Mouse (Mus musculus) heart, adult 8-10 months (tissue): ENCODE data around the gene Wfikkn1. TPM values are rescaled to one million over a fixed set of nuclear protein-coding genes. Genes with fewer than 3 reads are reported as not detected.

Experiments used
- DNase-seq: peaks from one replicate; pipeline ENCODE4 v3.0.0; 2022; ENCODE audit warnings: low spot score
- total RNA-seq, 4 experiments: library from RNA; stranded (reverse); gene quantifications; 2 replicates each; pipeline ENCODE4 v1.2.4; 2022

The Wfikkn1 gene
- total RNA-seq, 4 experiments from 2014 or later = 0.44 to 0.57 (median 0.51) TPM

- DNase-seq = peak; percentile 86
Observed at GRCm38 (mm10) chr17:25868601-25869191, 12.0 kb downstream of the Wfikkn1 start, which contains the start of gene Mcrip2. Gene Mcrip2 (minus strand): TSS chr17:25868764.

- DNase-seq = peak; percentile 59
Observed at GRCm38 (mm10) chr17:25867836-25868600, 12.6 kb downstream of the Wfikkn1 start.

- DNase-seq = no peak
Observed at GRCm38 (mm10) chr17:25867509-25867835, 13.2 kb downstream of the Wfikkn1 start.

GRCm38 (mm10) chr17:25866172-25866571 lies 14.5 kb downstream of the Wfikkn1 start:
- no peak for DNase-seq

GRCm38 (mm10) chr17:25865288-25865687 lies 15.4 kb downstream of the Wfikkn1 start:
- no peak for DNase-seq

GRCm38 (mm10) chr17:25864311-25864710 lies 16.3 kb downstream of the Wfikkn1 start:
- no peak for DNase-seq

GRCm38 (mm10) chr17:25863681-25864080 lies 17.0 kb downstream of the Wfikkn1 start:
- DNase-seq = no peak

- DNase-seq = no peak
Observed at GRCm38 (mm10) chr17:25861704-25862612, 18.7 kb downstream of the Wfikkn1 start.

- peak; percentile 90 for DNase-seq
Observed at GRCm38 (mm10) chr17:25860832-25861703, 19.6 kb downstream of the Wfikkn1 start, which contains the start of gene Wdr90. Gene Wdr90 (minus strand): TSS chr17:25861501.

GRCm38 (mm10) chr17:25860229-25860628 lies 20.4 kb downstream of the Wfikkn1 start:
- DNase-seq = no peak

- peak; percentile 94 for DNase-seq
Observed at GRCm38 (mm10) chr17:25844396-25844901, 36.2 kb downstream of the Wfikkn1 start, which contains the start of gene Rhot2. Gene Rhot2 (minus strand): TSS chr17:25844851.

- DNase-seq = no peak
Observed at GRCm38 (mm10) chr17:25843636-25844395, 36.8 kb downstream of the Wfikkn1 start.

GRCm38 (mm10) chr17:25843122-25843521 lies 37.5 kb downstream of the Wfikkn1 start:
- no peak for DNase-seq

- no peak for DNase-seq
Observed at GRCm38 (mm10) chr17:25842509-25842908, 38.1 kb downstream of the Wfikkn1 start.

- DNase-seq = no peak
Observed at GRCm38 (mm10) chr17:25841117-25841880, 39.4 kb downstream of the Wfikkn1 start, which contains the start of gene Gm20683. Gene Gm20683 (minus strand): TSS chr17:25841763.

GRCm38 (mm10) chr17:25840519-25840918 lies 40.1 kb downstream of the Wfikkn1 start:
- DNase-seq = no peak

GRCm38 (mm10) chr17:25839455-25840235 lies 41.0 kb downstream of the Wfikkn1 start:
- no peak for DNase-seq

- DNase-seq = no peak
Observed at GRCm38 (mm10) chr17:25838904-25839303, 41.8 kb downstream of the Wfikkn1 start.
